Mouse (Mus musculus) liver, postnatal 0 days (tissue): ENCODE measurements around the gene B830017H08Rik.

ENCODE experiments used
- CTCF ChIP-seq: sonication (generic); IDR thresholded peaks from 2 replicates; pipeline ENCODE4 v1.5.1; 2016; ENCODE audit warnings: antibody characterized with exemption, low read depth
- EP300 ChIP-seq: IDR thresholded peaks from 2 replicates; pipeline ENCODE4 v1.6.1; 2016; ENCODE audit warnings: antibody characterized with exemption, low read depth, mild to moderate bottlenecking

DNA sequence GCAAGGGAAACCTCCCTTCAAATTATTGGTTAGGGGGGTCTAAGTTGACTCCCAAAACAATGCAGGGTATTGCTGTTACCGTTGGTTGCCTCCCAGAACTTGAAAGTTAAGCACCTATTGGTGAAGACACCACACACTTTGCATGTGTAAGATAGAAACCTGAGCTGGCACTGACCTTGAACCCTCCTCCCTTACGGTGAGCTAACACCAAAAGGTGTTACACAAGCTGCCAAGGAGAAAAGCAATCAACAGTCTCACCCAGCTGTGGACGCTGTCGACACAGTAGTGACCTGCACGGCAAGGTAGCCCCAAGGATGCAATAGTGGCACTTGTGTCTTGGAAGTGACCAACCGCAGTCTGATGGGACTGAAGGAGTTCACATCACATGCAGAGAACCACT is 51.2 kb downstream of the B830017H08Rik start:
- TF ChIP-seq EP300 (no peak), CTCF (no peak)
